Mouse (Mus musculus) heart, postnatal 36 days (tissue): ENCODE measurements at regions not wholly inside any gene's neighbourhood (a gene's known extent, or its start where the extent isn't known, plus 50 kb on each side); places are given as distances from the start of the nearest gene placed in this dataset.
A peak's percentile ranks its signal among the peaks of the same experiment; 100 is the strongest.

ENCODE experiments used
- DNase-seq, 2 experiments: peaks; one replicate each; pipeline ENCODE4 v3.0.0; 2021 to 2022
- intact Hi-C: fragments of 180-260 bp; cut with DNase I; formaldehyde crosslinking; loops from one replicate; pipeline ENCODE4 v1.15.1; 2025

- no peak for DNase-seq
- intact Hi-C loops = loop anchor here (5.0 kb wide), 2 partner anchors 46 to 311 kb away; no protein-coding TSS in a partner anchor
These were observed 187.1 kb upstream of the Cpeb2 start for GRCm38 (mm10) chr5:43045860-43046259.

GRCm38 (mm10) chr5:43047316-43047715 is 185.7 kb upstream of the Cpeb2 start:
- no peak for DNase-seq
- intact Hi-C loops = loop anchor here (5.0 kb wide), 2 partner anchors 45 to 310 kb away; no protein-coding TSS in a partner anchor

- intact Hi-C loops = loop anchor here (5.0 kb wide), 2 partner anchors 44 to 309 kb away; no protein-coding TSS in a partner anchor
These were observed 184.5 kb upstream of the Cpeb2 start for GRCm38 (mm10) chr5:43048196-43049050.

GRCm38 (mm10) chr5:43049381-43050301 is 183.3 kb upstream of the Cpeb2 start:
- intact Hi-C loops = loop anchor here (5.0 kb wide), 2 partner anchors 43 to 308 kb away; no protein-coding TSS in a partner anchor
- no peak for DNase-seq

More at GRCm38 (mm10) chr5:43048196-43049050, 184.5 kb upstream of the Cpeb2 start:
- DNase-seq = peak; percentile 12 to 48

GRCm38 (mm10) chr5:43050961-43051517 is 181.9 kb upstream of the Cpeb2 start:
- DNase-seq = no peak
- intact Hi-C loops = no loop called here

- DNase-seq = no peak
- intact Hi-C loops = no loop called here
These were observed 180.3 kb upstream of the Cpeb2 start for GRCm38 (mm10) chr5:43052668-43053067.

GRCm38 (mm10) chr5:43054586-43054985 is 178.4 kb upstream of the Cpeb2 start:
- intact Hi-C loops = no loop called here
- no peak for DNase-seq

GRCm38 (mm10) chr5:43055111-43055710 is 177.8 kb upstream of the Cpeb2 start:
- intact Hi-C loops = no loop called here
- DNase-seq = no peak

GRCm38 (mm10) chr5:43056486-43056885 is 176.5 kb upstream of the Cpeb2 start:
- no peak for DNase-seq
- intact Hi-C loops = no loop called here

- DNase-seq = no peak
- intact Hi-C loops = no loop called here
These were observed 171.7 kb upstream of the Cpeb2 start for GRCm38 (mm10) chr5:43061243-43061642.

GRCm38 (mm10) chr5:43061797-43062391 is 171.1 kb upstream of the Cpeb2 start:
- DNase-seq = no peak
- intact Hi-C loops = no loop called here

- intact Hi-C loops = no loop called here
- no peak for DNase-seq
These were observed 170.5 kb upstream of the Cpeb2 start for GRCm38 (mm10) chr5:43062499-43062898.

- intact Hi-C loops = no loop called here
- no peak for DNase-seq
These were observed 169.6 kb upstream of the Cpeb2 start for GRCm38 (mm10) chr5:43063386-43063785.

- no peak for DNase-seq
- intact Hi-C loops = no loop called here
These were observed 161.4 kb upstream of the Cpeb2 start for GRCm38 (mm10) chr5:43071541-43071940.

- no peak for DNase-seq
- intact Hi-C loops = no loop called here
These were observed 160.6 kb upstream of the Cpeb2 start for GRCm38 (mm10) chr5:43072340-43072739.

- intact Hi-C loops = no loop called here
These were observed 158.4 kb upstream of the Cpeb2 start for GRCm38 (mm10) chr5:43074536-43074935.

GRCm38 (mm10) chr5:43080252-43080651 is 152.7 kb upstream of the Cpeb2 start:
- DNase-seq = no peak
- intact Hi-C loops = no loop called here

More at GRCm38 (mm10) chr5:43074536-43074935, 158.4 kb upstream of the Cpeb2 start:
- no peak for DNase-seq

- no peak for DNase-seq
- intact Hi-C loops = no loop called here
These were observed 151.1 kb upstream of the Cpeb2 start for GRCm38 (mm10) chr5:43081561-43082534.

- no peak for DNase-seq
- intact Hi-C loops = no loop called here
These were observed 145.9 kb upstream of the Cpeb2 start for GRCm38 (mm10) chr5:43087077-43087476.
